ENCODE assay signal across 24 mouse cellular contexts in genomic region chr5:20332574-20332973, GRCm38 (mm10).
DNase-seq lines count a peak whose midpoint lies in the region; ATAC-seq lines count a peak whose summit lies in the region.
"Had no signal": no experiment of that assay in that cellular context is flagged by ENCODE, and none has a peak within 500 bp of the region (broad histone marks: within the 10 kb centered on the region; RNA-seq: fewer than 3 reads in every experiment).

No protein-coding gene starts in this region.

- no peak overlapping the region for H3K27ac ChIP-seq in hindbrain, embryonic 11.5 days (ENCODE audit: low read depth, low read length)
- no peak overlapping the region for H3K27ac ChIP-seq in liver, embryonic 12.5 days
- H3K27ac ChIP-seq: embryonic facial prominence, embryonic 13.5 days; heart, embryonic 10.5 days; lung, embryonic 15.5 days; neural tube, embryonic 12.5 days had no signal

- H3K9ac ChIP-seq in hindbrain, embryonic 11.5 days (ENCODE audit: low read depth, low read length), result no peak overlapping the region
- no peak overlapping the region for H3K9ac ChIP-seq in liver, embryonic 12.5 days
- H3K9ac ChIP-seq: embryonic facial prominence, embryonic 13.5 days; lung, embryonic 15.5 days; neural tube, embryonic 12.5 days had no signal

- no peak for ATAC-seq in hindbrain, embryonic 11.5 days (ENCODE audit: low FRiP score)
- no peak for ATAC-seq in liver, embryonic 12.5 days
- ATAC-seq: hindbrain, embryonic 16.5 days; midbrain, embryonic 16.5 days had no signal

- H3K9me3 ChIP-seq in hindbrain, embryonic 11.5 days (ENCODE audit: control insufficient read depth, low read length), result no peaks in the 10 kb centered on the region
- no peaks in the 10 kb centered on the region for H3K9me3 ChIP-seq in liver, embryonic 12.5 days (replicated peaks)
- H3K9me3 ChIP-seq: embryonic facial prominence, embryonic 13.5 days; heart, embryonic 10.5 days; lung, embryonic 15.5 days; neural tube, embryonic 12.5 days had no signal

- no peak overlapping the region for H3K4me2 ChIP-seq in hindbrain, embryonic 11.5 days (replicated peaks; ENCODE audit: low read depth, low read length)
- no peak overlapping the region for H3K4me2 ChIP-seq in liver, embryonic 12.5 days
- H3K4me2 ChIP-seq: embryonic facial prominence, embryonic 13.5 days; liver, embryonic 11.5 days; lung, embryonic 15.5 days; neural tube, embryonic 12.5 days had no signal

- no peaks in the 10 kb centered on the region for H3K27me3 ChIP-seq in hindbrain, embryonic 11.5 days (ENCODE audit: control insufficient read depth, insufficient read depth, low read length)
- no peaks in the 10 kb centered on the region for H3K27me3 ChIP-seq in liver, embryonic 12.5 days (replicated peaks)
- H3K27me3 ChIP-seq: embryonic facial prominence, embryonic 13.5 days; lung, embryonic 15.5 days; neural tube, embryonic 12.5 days had no signal

- DNase-seq in 416B (ENCODE audit: low read depth), result peak; percentile 36
- peak; percentile 33 to 35 for DNase-seq in CD8-positive naive resting alpha-beta T cell, adult 2 months (ENCODE audit: low read depth in 2 of 2, low spot score in 2 of 2)
- peak; percentile 56 for DNase-seq in induced T-regulatory cell, adult 2 months (ENCODE audit: low read depth)
- peak; percentile 2 to 35 for DNase-seq in thymus, adult 18-20 months
- DNase-seq in gastrocnemius, postnatal 14 days, result no peak
- DNase-seq in hindbrain, embryonic 11.5 days (ENCODE audit: low spot score), result no peak
- no peak for DNase-seq in right cerebral cortex, postnatal 10 days (ENCODE audit: low spot score in 2 of 2)
- DNase-seq: adrenal gland, adult 8-10 months; cerebellum, adult 2 months; gastrocnemius, postnatal 10 days; heart, postnatal 14 days; kidney, adult 2 months; kidney, postnatal 36 days; layer of hippocampus, postnatal 36 days; left cerebral cortex, postnatal 4 days; right cerebral cortex, postnatal 14 days had no signal

- no peak overlapping the region for H3K4me3 ChIP-seq in hindbrain, embryonic 11.5 days (ENCODE audit: low read depth, low read length)
- no peak overlapping the region for H3K4me3 ChIP-seq in liver, embryonic 12.5 days
- H3K4me3 ChIP-seq: embryonic facial prominence, embryonic 13.5 days; heart, embryonic 10.5 days; lung, embryonic 15.5 days; neural tube, embryonic 12.5 days had no signal

- no peaks in the 10 kb centered on the region for H3K4me1 ChIP-seq in hindbrain, embryonic 11.5 days (replicated peaks; ENCODE audit: control insufficient read depth, insufficient read depth, low read length)
- H3K4me1 ChIP-seq in liver, embryonic 12.5 days, result no peaks in the 10 kb centered on the region
- H3K4me1 ChIP-seq: embryonic facial prominence, embryonic 13.5 days; heart, embryonic 10.5 days; lung, embryonic 15.5 days; neural tube, embryonic 12.5 days had no signal

- intact Hi-C loops in gastrocnemius, postnatal 14 days (cut with DNase I; ENCODE audit: low total_unique reads), result no loop called here

- H3K36me3 ChIP-seq in hindbrain, embryonic 11.5 days (ENCODE audit: control insufficient read depth, insufficient read depth, low read length), result no peaks in the 10 kb centered on the region
- no peaks in the 10 kb centered on the region for H3K36me3 ChIP-seq in liver, embryonic 12.5 days
- H3K36me3 ChIP-seq: embryonic facial prominence, embryonic 13.5 days; heart, embryonic 10.5 days; lung, embryonic 15.5 days; neural tube, embryonic 12.5 days had no signal

- WGBS in hindbrain, embryonic 11.5 days, result 84% methylated on average over 4 of the region's 4 CpGs
- 30% methylated on average over 4 of the region's 4 CpGs for WGBS in liver, embryonic 12.5 days (ENCODE audit: insufficient replicate concordance)

Comparison
In these comparisons a context has a peak if more than half of its experiments do, and no peak if none do; other contexts are left out.
1. DNase-seq: peak in 416B (single experiment), CD8-positive naive resting alpha-beta T cell, adult 2 months (2 of 2), induced T-regulatory cell, adult 2 months (single experiment) and thymus, adult 18-20 months (2 of 2); none in gastrocnemius, postnatal 14 days (single experiment), hindbrain, embryonic 11.5 days (single experiment) and right cerebral cortex, postnatal 10 days (0 of 2).